Mouse (Mus musculus) gastrocnemius, adult 8-10 months (tissue): Measurements from ENCODE around the gene Spaca6. TPM values are rescaled to one million over a fixed set of nuclear protein-coding genes. Genes with fewer than 3 reads are reported as not detected.
A peak's percentile ranks its signal among the peaks of the same experiment; 100 is the strongest.
"Not testable (repeated sequence)": the region's sequence is repeated elsewhere in the genome, so short reads cannot be mapped to it uniquely, and the experiment has no call there.

Source experiments
- DNase-seq, 2 experiments: peaks; one replicate each; pipeline ENCODE4 v3.0.0; 2022; ENCODE audit warnings: low spot score in 2 of 2
- total RNA-seq, 4 experiments: library from RNA; stranded (reverse); gene quantifications; 2 replicates each; pipeline ENCODE4 v1.2.4; 2022

The Spaca6 gene
- total RNA-seq, 4 experiments from 2014 or later = 4.5 to 5.4 (median 4.5) TPM

GRCm38 (mm10) chr17:17843534-17844261 is 16.7 kb downstream of the Spaca6 start:
- DNase-seq = no peak

- DNase-seq = not testable (repeated sequence)
Observed at GRCm38 (mm10) chr17:17844606-17845005, 17.6 kb downstream of the Spaca6 start.

DNA sequence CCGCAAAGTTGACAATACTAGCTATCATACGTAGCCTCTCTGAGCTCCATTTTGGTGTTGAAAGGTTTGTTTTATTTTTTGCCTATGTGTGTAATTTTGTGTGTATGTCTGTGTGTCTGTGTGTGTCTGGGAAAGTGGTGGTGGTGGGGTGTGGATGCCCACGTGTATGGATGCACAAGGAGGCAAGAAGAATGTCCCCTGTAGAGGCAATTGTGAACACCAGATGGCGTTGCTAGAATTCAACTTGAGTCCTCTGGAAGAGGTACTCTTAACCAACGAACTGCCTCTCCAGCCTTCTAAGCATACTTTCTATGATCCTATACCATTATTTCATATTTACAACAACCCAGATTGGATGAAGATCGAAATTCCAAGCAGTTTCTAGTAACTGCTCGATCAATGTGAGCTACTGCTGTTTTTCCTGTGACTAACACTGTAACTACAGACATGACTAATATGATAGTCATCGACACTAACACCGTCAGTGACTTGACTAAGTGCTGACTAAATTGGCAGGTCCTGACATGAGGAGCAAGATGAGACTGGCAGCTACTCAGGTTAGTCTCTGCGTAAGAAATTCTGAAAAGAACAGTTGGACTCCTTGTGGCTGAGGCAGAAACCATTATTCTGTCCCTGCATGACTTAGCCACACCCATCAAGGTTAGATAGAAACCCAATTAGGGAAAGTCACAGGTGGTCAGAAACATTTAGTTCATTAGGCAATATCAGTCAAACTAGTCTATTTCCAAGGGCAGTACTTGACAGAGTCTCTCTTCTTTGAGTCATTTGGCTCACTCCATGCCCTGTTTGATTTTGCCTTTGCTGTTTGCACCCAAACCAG is 18.4 kb downstream of the Spaca6 start:
- DNase-seq = no peak

GRCm38 (mm10) chr17:17848988-17849387 is 22.0 kb downstream of the Spaca6 start:
- DNase-seq = no peak

DNA sequence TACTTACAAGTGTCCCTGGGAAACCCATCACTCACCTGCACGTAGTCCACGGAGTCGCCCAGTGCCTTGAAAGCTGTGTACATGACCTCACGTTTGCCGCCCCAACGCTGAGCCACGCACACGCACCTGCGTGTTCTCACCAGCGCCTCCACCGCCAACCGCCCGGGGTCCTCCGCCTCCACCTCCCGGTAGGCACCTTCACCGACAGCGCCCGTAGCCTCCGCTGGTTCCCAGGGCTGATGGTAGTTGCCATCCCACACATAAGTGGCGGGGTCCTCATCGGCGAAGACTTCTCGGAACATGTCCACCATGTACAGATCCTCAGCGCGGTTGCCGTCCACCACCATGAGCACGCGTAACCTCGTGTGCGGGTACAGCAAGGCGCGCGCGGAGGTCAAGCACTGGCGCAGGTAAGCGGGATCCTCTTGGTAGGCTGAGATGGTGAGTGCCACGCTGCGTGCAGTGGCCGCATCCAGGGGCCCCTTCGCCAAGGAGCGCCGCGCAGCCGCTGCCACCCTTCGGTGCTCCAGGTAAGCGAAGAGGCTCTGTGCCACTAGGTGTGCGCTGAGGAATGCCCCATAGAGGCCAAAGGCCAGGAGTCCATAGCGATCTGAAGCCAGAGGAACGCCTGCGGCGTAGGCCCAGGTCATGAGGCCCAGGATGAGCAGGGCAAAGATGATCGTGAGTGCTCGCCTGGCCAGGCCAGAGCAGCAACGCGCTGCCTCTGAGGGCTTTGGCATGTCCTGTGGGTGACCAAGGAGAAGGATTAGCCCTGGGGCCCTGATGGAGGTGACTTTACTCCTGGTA is 23.2 kb downstream of the Spaca6 start:
- no peak for DNase-seq

DNA sequence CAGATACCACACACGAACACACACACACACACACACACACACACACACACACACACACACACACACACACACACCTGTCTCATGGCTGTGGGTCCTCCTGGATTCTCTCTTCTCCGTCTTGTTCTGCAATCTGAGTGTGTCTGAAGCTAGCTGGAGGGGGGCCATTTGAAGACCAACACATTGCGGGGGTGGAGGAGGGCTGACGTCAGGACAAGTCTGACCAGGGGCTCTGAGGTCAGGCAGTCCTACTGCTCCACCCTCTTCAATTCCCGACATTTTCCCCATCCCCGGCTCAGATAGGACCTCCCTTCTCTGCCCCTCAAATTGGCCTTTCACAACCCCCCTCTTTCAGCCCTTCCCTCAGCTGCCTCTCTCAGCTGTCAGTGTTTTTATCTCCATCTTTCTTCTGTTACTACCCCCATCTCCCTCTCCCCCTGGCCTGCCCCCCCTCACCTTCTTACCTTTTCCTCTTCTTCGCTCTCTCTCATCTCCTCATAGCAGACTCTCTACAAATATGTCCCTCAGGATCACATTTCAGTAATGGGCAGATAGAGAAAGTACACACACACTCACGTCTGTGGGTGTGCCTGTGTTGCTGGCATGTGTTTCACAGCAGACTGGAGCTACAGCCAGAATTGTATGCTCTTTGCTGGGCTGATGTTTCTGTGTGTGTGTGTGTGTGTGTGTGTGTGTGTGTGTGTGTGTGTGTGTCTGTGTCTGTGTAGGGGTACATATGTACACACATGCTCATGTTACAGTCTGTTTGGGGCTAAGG is 28.3 kb downstream of the Spaca6 start, which contains the start of gene Has1:
Gene Has1, minus strand, starts transcription at position 142 of the 775 bp plus-strand sequence.
- DNase-seq = no peak

DNA sequence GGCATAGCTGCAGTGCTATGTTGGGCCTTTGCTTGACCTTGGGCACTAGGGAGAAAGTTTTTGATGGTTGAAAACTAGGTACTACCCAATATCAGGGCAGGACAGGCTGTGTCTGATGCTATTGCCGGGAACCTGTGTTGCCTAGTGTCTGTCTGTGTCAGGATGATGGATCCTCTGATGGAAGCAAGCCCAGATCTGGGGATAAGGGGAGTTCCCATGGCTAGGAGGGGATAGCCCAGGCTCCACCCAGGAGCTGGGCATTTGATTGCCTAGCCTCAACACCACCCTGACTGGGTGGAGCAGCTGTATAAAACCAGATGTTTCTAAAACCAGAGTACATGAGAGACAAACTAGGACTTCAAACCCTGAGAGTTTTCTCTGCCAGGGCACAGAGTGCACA is 29.7 kb downstream of the Spaca6 start:
- DNase-seq = no peak

DNA sequence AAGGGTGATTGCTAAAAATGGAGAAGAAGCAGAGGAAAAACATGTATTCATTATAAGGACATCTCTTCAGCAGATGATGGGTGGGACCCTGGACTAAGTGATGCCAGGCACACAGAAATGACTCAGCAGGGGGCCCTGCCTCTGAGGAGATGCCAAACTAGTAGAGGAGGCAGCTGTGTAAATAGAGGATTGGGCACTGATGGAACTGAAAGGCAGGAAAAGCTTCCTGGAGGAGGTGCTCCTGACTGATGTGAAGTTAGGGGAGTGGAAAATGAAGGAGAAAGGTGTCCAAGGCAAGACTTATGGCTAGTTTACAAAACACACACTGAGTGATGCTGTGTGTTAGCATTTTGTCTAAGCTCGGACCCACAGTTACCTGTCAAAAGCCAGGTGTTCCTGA is 30.5 kb downstream of the Spaca6 start:
- no peak for DNase-seq

- no peak for DNase-seq
Observed at GRCm38 (mm10) chr17:17860110-17860509, 33.2 kb downstream of the Spaca6 start.

GRCm38 (mm10) chr17:17862360-17862759 is 35.4 kb downstream of the Spaca6 start:
- DNase-seq = peak in 1 of 2 experiments; percentile 14

DNA sequence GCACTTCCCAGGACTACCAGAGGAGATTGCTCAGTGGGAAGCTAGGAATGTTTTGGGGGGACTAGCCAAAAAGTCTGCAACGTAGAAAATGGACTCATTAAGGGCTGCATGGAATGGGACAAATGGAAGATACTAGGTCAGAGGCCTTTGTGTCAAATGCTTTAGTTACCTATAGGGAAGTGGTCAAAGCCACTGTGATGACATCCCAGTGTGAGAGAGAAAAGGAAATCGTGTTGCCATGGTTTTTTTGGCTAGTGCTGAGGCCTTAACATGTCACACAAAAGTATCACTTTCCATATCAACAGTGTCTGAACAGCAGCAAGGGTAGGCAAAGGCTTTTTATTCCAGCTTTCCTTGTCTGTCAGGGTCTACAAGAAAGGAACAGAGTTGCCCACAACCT is 38.2 kb downstream of the Spaca6 start:
- no peak for DNase-seq

DNA sequence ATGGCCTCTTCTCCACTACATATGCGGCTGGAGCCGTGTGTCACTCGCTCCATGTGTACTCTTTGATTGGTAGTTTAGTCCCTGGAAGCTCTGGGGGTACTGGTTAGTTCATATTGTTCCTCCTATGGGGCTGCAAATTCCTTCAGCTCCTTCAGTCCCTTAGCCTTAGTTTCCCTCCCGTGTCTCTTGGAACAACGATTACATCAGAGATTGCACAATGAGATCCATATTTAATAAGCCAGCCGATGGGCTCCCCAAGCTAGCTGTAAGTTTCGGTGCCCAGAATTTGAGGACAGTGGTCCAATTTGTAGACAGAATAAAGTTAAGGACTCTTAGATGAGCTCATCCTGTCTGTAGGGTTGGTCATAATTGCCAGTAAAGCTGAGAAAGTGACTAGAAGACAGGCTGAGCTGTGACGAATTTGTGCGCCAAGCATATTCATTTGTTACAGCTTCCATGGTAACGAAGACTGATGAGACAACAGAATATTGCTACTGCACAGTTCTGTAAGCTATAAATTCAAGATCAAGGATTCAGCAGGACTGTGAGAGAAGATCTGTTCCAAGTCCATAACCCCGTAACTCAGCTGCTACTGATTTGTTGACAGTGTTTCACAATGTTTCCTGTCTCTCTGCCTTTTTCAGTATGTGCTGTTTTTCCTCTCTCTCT is 40.0 kb downstream of the Spaca6 start:
- no peak for DNase-seq

DNA sequence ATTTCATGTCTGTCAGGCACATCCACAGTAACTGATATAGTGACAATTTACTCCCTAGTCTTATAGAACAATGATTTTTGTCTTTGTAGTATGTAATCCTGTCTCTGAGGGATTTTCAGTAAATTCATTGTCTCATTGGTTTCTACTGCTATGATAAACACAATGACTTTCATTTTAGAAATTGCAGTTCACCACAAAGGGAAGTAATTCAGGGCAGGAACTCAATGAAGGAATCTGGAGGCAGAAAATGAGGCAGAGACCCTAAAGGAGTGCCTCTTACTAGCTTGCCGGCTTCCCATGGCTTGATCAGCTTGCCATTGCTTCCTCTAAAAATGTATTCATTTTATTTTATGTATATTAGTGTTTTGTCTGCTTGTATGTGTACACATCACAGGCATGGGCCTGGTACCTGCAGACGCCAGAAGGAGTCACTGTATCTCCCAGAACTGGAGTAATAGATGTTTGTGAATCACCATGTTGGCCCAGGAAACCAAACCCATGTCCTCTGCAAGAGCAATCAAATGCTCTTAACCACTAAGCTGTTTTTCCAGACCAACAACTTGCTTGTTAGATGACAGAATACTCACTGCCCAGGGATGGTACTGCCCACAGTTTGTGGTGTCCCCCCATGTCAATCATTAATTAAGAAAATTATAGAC is 44.1 kb downstream of the Spaca6 start:
- DNase-seq = no peak

GRCm38 (mm10) chr17:17871697-17872096 is 44.7 kb downstream of the Spaca6 start:
- DNase-seq = no peak

DNA sequence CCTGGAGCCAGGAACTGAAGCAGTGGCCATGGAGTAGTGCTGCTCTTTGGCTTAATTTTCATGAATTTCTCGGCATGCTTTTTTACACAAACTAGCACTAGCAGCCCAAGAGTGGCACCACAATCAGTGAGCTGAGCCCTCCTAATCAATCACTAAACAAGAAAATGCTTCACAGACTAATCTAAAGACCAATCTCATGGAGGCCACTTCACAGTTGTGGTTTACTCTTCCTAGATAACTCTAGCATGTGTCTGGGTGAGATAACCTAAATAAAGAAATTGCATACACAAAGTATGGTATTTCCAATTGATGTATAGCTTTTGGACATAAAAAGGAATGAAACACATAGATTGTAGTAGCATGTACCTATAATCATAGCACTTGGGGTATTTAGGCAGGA is 52.4 kb downstream of the Spaca6 start:
- no peak for DNase-seq

DNA sequence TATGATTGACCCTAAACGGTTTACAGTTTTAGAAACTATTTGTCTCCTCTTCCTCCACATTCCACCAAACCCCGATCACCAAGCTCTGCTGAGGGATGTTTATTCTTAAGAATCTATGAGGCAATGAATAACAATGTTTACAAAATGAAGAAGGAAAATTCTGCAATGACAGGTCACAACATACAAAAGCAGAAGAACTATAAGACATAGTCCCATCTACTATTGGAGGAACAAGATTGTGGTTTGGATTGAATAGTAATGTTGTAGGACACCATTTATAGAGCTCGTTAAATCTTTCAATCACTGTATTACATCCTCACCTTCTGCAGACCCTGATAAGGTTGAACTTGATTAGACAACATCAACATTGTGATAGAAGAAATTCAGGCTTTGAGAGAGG is 55.7 kb downstream of the Spaca6 start:
- no peak for DNase-seq

DNA sequence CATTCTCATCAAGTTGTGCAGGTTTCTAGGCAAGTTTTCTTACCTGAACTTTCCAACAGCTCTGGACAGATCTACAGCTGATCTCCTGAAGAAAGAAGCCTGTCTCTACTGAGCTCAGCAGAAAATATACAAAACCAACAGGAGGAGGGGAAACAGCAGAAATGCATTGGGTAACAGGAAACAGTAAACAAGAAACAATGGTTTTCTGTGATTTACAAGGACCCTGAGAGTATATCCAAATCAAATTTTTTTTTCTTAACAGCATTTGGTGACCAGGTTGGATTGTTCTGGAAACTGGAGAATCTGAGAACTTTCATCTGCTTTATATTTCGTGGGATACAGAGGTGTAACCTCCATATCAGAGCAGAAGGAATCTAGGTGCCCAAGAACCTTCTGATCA is 56.9 kb downstream of the Spaca6 start, which contains the start of gene Fpr1:
Gene Fpr1, minus strand, starts transcription at position 101 of the 400 bp plus-strand sequence.
- DNase-seq = no peak

DNA sequence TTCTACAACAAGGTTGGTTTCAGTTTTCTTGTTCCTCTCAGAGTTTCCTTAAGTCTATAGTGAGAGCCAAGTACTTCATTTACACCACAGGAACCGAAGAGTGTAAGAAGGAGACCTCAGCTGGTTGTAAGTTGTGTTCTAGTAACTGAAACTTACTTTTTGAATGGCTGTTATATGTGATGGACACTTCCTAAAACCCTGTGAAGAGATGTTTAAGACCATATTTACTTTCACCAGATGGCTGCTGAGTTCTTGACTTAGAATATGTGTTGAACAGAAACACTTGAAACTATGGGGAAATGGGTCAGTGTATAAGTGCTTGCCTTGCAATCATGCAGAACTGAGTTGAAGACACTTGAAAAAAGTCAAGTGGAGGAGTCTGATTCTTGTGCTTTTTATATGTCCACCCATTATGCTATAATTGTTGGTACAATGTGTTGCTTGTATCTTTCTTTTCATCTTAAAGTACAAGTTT is 60.9 kb downstream of the Spaca6 start, which contains the start of the genes Fpr2 and Fpr3:
Gene Fpr2, plus strand, starts transcription at position 51 of the 475 bp plus-strand sequence.
Gene Fpr3, plus strand, starts transcription at position 79 of the 475 bp plus-strand sequence.
- no peak for DNase-seq

DNA sequence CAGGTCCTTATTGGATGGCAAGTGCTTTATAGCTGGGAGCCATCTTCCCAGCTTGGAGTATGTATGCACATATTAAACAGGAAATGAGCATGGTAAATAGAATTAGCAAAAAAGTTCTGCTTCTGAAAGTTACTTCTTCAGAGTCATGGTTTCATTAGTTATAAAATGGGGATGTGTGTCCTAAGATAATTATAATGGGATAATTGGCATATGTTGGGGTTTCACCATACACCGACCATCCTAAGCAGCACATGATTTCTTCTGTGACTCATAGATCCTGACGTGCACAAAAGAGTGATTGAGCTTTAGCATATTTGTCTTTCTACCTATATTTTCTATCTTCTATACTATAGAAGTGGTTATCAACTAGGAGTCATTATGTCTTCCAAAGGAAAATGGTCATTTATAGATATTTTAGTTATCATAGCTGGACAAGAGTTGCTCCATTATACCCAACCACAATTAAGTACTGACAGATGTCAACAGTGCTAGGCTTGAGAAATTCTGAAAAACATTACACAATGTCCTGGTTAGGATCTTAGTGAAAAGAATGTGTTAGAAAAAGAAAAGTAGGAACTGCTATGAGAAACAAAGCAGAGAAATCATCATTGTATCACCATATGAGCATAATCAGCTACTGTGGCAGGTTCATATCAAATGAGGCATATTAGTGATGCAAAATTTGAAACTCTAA is 62.9 kb downstream of the Spaca6 start:
- DNase-seq = no peak
